Mouse (Mus musculus): Measurements from ENCODE around the gene Sulf2.

Sulf2 gene

DNA sequence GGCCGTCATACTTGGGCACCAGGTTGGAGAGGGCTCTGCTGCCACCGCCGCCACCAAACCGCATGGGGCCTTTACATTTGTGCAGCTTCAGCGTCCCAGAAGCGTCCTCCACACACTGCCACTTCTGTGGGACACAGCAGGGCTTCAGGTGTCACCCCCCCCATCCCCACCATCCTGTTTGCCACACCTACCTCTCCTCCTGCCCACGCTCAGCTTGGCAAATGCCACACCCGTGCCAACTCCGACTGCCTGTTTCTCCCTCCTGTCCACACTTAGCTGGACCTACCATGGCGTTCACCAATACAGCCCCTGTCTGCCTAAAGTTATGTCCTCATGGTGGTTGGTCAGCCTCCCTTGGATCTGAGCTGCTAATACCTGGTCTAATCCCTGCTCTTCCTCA is 72.8 kb downstream of the Sulf2 start:
- no peak for DNase-seq

DNA sequence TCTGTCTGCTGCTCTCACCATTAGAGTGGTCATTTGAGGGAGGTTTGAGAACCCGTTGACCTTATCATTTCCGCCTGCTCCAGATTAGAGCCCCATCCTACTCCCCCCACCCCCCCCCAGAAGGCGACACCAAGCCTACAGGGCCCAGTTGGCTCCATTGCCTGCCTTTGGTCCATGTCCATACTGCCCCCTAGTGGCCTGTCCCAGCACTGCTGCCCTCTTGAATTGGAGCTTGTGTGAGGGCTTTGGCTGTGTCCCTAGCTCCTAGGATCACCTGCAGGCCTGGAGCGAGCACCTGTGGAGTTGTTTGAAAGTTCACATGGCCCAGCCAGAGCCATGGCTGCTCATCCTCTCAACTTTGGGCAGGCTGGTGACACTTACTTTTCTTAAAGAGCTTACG is 73.3 kb downstream of the Sulf2 start:
- no peak for DNase-seq

DNA sequence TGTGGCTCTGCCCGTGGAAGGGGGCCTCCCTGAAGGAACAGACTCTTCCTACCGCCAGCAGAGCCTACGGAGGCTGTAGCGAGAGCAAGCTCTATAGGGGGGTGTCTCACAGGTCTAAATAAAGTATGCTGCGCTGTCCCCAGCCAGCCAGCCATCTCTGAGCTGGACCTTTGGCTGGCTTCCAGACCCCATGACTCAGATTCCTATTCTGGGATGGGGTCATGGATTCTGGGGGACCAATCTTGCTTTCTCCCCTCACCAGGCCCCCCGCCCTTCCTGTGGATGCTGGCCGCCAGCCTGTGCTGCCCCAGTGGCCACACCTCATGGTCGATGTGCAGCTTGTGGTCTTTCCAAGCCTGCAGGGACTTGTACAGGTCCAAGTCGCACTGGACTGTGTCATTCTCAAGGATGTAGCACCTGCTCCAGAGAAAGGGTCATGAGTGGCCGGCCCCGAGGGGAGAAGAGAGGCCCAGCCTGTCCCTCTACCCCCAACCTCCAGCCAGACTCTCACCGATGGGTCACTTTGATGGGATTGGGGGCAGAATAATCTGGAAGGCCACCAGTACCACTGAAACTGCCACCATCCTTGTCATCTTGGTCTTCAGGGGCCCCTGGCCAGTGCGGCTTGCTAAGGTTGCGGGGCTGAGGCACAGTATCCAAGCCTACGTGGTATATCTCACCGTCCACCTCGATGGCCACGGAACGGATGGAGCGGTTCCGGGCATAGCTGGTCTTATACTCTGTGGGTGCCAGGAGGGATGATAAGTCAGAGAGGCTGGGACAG is 74.3 kb downstream of the Sulf2 start:
- no peak for DNase-seq

DNA sequence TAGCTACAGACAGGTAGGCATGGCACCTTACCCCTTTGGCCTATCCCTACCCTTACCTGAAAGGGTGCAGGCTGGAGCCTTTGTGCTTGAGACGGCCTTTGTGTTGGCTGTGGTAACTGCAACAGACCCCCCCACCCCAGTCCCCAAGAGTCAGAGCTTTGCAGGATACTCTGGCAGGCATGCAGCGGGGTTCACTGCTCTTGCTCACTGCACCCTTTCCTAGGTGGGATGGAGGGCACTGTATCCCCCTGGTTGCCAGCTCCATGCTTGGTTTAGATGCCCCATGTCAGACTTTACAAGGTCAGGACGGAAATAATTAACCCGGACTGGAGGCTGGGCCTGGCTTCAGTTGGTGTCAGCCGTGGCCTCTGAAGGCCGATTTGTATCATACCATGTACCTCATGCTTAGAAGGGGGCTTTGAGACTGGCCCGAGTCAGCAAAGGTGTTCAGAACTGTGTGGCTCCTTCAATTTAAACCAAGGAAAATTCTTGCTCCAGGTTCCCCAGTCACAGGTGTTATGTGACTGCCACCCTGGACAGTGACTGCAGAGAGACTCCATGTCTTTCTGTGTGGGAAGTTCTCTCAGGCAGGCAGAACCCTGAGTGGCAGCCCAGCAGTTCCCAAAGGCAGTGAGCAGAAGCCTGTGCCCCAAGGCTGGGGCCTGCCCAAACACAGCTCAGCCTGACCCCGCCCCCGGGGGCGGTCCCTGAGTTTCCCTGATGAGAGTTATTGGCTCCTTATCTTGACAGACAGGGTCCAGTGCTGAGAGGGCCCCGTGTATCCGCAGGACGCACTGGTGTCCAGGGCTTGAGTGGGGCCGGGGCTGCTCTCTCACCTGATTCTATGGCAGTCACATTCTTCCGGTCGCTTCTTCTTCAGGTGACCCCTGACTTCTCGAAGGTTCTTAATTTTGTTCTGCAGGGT is 75.2 kb downstream of the Sulf2 start:
- DNase-seq = no peak

DNA sequence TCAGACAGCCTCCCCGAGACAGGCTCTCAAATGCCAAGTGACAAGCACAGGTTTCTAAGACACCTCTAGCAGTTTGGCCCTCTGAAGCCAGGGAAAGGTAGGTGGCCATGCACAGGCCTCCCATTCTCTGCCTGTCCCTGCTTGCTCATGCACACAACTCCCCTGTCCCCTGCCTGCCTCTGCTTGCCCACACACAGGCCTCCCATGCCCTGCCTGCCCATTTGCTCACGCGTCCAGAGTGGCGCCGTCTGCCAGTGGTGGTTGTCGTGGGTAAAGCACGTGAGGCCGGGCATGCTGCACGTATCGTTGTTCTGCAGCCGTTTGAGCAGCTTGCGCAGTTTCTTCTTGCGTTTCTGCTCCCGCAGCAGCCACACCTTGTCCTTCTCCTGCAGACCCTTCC is 76.2 kb downstream of the Sulf2 start:
- DNase-seq = no peak

DNA sequence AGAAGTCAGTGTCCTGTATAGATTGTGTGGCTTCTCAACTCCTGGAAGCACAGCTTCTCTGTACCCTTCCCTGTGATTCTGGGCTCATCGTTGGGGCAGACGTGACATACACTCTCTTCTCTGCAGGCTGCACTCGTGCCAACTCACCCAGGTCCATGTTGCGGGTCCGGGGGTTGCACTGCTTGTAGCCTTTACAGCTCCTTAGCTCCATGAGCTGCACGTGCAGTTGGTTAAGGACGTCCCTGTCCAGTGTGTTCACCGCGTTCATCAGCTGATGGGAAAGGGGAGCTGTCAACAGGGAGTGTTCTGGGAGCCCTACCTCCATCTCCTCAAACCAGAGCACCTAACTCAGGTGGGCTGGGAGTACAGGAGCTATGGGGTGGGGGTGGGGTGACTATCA is 78.1 kb downstream of the Sulf2 start:
- no peak for DNase-seq

DNA sequence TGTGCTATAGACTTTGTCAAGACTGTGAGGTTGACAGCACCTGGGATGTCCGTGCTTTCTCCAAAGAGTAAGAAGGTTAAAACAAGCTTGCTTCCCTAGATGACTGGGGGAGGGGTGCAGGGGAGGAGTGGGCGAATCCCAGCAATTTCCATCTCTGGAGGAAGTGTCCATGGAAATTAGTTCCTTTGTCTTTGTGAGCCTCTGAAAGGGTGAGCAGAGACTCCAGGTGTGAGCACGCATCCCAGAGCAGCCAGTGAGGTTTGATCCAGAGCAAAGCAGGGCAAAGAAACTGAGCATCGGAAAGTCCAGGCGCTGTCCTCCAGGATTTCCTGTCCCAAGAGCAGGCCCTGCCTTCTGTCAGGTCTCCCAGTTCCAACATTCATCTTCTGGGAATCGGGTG is 81.1 kb downstream of the Sulf2 start:
- no peak for DNase-seq

DNA sequence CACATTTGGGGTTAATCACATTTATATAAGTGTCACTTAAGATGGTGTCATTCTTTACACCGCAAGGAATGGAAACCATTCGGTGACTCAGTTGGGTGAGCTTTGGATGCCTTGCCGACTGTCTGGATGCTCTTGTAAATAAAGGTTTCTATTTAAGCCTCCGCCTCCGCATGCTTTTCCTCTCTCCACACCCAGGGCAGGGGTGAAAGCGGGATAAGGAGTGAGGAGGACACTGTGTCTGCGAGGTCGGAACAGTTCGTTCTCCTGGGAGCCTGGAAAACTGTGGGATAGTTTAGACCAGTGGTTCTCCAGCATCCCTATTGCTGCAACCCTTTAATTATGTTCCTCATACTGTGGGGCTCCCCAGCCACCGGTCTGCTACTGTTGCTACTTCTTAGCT is 82.4 kb downstream of the Sulf2 start:
- DNase-seq = no peak

DNA sequence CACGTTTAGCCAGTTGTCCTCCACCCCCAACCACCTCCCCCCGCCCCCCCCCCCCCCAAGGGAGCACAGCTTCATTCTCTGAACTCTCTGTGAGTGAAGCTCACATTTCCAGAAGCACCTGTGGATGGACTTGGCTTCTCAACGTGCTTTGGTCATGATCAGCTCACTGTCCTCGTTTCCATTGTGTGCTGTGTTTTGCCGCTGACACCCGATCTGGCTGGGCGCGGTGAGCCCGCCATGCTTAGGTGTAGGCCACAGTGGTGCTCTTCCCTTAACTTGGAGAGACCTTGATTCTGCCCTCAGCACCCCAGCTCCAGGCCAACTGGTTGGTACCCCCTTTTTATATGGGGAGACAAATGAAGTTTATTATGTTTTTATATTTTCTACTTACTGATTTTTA is 83.6 kb downstream of the Sulf2 start:
- no peak for DNase-seq

DNA sequence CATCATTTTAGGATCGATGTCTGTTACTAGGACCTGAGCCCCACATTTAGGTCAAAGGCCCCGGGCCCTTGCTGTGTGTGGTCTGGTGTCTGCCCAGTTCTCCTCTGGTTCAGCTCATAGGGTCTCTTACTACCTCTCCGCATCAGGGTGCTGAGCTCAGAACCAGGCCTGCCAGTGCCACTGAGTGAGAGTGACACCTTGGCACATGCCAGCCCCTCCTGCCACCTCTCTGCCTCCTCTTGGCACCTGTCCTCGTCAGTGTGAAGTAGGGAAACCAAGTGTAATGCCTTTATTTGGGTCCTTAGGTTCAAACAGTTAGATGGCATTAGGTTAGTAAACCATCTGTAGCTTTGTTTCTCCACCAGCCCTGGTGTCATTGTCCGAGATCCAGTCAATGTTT is 84.0 kb downstream of the Sulf2 start:
- DNase-seq = no peak

DNA sequence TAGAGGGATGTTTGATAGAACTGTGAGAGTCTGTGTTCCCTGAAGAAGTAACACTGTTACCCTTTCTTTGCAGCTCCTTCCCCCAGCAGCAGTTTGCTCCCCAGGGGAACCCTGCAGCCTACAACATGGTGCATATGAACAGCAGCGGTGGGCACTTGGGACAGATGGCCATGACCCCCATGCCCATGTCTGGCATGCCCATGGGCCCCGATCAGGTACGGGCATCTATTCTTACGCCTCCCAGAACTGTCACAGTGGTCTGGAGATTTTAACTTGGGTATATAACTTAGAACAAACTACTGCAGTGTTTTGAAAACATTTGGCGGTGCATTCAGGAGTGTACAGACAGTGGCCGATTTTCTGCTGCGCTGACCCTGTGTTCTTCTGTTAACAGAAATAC is 85.7 kb downstream of the Sulf2 start:
- no peak for DNase-seq

DNA sequence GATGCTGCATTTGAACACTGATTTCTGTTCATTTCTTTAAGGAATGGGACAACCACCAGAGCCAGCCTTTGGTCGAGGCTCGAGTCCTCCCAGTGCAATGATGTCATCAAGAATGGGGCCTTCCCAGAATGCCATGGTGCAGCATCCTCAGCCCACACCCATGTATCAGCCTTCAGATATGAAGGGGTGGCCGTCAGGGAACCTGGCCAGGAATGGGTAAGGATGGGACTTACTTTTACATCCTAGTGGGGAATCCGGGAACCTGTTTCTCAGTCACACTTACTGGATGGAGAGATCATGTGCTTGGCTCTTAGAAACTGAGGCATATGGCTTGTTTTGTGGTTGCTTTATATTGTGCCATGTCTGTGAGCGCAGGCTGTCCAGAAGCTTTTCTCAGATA is 86.3 kb downstream of the Sulf2 start:
- DNase-seq = no peak

DNA sequence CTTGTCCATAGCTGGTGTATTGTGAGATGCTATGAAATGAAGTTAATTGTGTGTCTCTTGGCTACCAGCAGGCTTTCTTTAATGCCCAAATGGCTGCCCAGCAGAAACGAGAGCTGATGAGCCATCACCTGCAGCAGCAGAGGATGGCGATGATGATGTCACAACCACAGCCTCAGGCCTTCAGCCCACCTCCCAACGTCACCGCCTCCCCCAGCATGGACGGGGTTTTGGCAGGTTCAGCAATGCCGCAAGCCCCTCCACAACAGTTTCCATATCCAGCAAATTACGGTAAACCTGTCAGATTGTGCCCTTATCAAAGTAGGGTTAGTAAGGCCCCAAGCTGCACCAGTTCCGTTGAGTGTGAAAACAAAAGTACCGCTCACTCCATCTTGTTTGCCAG is 87.2 kb downstream of the Sulf2 start:
- DNase-seq = no peak

DNA sequence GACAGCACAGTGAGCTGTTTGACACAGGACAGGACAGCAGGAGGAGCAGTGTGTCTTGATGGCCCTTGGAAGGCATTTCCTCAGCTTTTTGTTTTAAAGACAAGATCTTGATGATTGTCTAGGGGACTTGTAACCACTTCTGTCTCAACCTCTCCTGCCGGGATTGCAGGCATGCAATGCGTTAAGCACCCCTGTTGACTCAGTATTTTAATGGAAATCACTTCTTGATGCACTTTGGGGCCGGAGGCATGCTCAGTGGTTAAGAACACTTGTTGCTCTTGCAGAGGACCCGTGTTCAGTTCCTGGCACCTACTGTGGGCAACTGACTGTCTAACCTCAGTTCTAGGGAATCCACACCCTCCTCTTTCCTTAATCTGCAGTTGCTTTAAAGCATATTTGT is 89.0 kb downstream of the Sulf2 start:
- DNase-seq = no peak

DNA sequence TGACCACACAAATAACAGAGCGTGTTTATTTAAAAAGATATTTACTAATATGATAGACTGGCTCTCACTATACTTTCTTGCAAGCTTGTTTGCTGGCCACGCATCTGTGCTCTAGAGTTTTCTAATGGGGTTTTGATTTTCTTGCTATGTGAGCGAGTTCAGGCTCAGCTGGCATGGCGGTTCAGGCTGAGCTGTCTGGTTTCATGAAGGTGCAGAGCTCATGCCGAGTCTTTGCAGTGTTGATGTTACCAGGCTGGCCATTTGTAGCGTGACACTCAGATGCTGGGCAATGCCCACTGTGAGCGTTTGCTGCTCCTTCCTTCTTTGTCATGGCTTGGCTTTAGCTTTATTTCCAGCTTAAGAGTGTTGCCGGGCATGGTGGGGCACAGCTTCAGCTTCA is 93.0 kb downstream of the Sulf2 start:
- no peak for DNase-seq

DNA sequence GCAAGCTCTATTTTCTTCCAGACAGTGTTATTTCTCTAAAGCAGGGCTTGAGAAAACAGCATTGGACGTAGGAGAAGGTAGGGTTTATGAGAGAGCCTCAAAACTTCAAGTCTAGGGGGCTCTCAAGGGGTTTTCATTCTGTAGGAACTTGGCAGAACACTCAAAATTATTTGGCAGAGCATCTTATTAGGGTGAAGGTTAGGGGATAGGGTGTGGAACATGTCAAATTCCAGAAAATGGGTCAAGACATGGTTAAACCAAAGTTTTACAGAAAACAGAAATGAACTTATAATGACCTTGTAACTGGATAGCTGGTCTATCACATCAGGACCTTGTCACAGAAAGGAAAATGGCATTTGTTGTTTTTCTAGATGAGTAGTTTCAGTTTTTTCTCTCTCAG is 93.5 kb downstream of the Sulf2 start:
- DNase-seq = no peak

DNA sequence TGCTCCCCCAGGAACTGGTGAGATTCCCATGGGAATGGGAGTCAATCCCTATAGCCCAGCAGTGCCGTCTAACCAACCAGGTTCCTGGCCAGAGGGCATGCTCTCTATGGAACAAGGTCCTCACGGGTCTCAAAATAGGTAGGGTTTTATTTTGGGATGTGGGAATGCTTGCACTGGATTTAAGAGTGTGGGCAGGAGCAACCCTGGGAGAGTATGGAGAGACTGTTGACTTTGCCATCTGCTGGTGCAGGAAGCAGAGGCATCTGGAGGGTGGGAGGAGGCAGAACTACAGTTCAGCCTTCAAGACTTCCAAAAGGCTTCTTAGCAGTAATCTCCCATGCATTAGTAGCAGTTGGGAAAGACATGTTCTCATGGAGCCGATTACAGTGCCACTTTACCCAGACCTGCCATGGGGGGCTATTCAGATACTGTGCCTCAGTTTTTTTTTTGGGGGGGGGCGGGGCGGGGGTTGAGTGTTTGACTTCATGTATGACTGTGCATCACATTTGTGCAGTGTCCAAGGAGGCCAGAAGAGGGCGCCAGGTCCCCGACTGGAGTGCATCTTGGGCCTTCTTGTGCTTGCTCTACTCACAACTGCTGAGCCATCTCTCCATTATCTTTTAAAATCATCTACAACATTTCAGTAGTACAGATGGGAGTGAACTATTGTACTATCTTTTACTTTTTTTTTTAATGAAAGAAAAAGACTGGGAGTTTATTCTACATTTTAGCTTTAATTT is 95.6 kb downstream of the Sulf2 start:
- DNase-seq = peak; percentile 69

DNA sequence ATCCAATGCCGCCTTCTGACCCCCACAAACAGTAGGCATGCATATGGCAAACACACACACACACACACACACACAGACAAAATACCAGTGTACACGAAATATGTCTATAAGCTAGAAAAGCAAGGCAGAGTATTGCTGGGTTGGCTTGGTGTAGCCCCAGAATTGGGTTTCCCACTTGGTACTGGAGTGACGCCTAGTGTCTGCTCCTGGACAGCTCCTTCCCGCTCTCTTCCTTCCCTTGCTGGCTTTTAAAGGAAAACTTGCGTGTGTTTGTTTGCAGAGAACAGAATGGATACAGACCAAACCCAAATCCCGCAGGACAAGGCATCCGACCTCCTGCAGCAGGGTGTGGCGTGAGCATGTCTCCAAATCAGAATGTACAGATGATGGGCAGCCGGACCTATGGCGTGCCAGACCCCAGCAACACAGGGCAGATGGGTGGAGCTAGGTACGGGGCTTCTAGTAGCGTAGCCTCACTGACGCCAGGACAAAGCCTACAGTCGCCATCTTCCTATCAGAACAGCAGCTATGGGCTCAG is 101.4 kb downstream of the Sulf2 start:
- no peak for DNase-seq

DNA sequence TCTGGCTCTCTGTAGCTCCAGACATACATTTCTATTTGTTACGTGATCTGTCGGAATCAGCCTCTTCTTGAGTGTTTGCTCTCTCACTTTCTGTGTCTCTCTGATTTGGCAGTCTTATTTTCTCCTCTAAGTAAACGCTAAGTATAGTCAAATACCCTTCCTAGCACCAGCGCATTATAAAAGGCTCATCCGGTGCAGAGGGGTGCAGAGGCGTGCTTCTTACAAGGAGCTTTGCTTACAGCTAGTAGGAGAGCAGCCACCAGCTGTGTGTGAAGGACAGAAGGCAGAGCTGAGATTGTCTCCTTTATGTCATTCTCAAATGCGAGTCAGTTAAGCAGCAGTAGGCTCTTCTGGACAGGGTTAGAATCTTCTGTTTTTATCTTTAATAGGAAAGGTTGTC is 103.5 kb downstream of the Sulf2 start:
- no peak for DNase-seq

DNA sequence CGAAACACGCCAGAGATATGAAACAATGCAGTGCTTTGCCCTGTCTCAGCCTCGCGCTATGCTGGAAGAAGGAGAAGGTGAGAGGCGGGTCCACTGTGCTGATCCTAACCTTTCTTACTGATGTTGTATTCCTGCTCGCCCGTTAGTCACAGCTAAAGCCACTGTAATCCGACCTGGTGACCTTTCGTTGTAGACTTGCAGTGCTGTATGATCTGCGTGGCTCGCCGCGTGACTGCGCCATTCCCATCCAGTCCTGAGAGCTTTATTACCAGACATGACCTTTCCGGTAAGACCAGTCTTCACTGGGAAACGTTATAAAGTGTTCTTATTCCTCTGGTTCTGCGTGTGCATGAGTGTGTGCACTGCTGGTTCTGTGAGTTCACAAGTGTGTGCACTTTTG is 104.0 kb downstream of the Sulf2 start:
- no peak for DNase-seq

DNA sequence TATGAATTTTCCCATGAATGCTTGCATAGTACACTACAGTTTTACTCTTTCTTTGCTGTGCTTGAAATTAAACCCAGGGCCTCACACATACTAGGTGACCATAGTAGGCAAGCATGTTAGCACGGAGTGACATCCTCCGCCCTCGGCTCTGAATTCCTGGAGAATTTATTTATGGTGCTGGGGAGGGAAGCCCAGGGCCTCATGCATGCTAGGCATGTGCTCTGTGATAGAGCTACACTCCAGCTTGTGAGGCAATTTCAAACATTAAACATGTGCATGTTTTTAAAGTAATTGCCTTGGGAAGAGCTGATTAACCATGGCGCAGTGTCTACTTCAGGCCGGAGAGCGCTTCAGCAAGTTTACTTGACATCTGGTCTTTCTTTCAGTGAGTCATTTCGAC is 106.6 kb downstream of the Sulf2 start:
- DNase-seq = no peak

DNA sequence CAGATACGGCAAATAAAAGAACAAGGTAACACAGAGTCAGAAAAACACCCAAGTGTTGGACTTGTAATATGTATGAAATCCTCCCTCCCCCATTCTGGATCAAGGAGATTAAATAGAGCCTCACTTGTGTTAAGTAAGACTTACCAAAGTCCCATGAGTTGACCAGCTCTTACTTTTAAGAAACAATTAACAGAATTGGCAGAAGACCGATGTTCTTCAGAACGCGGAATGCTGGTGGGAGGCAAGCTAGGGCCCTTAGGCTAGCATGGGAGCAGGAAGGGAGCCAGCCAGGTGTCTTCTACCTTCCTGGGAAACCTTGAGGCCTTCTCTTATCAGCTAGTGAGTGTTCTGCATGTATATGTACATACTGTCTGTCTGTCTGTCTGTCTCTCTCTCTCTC is 107.5 kb downstream of the Sulf2 start:
- no peak for DNase-seq
